Mouse (Mus musculus): ENCODE measurements at regions not wholly inside any gene's neighbourhood (a gene's known extent, or its start where the extent isn't known, plus 50 kb on each side); places are given as distances from the start of the nearest gene placed in this dataset.

- no peaks in the 10 kb centered on the region for H3K9me3 ChIP-seq (ENCODE audit: control insufficient read depth, low read length)
- no peaks in the 10 kb centered on the region for H3K27me3 ChIP-seq (ENCODE audit: control insufficient read depth, insufficient read depth, low read length)
- ATAC-seq (ENCODE audit: low FRiP score): no peak
- no peak overlapping the region for H3K4me2 ChIP-seq (replicated peaks; ENCODE audit: low read depth, low read length)
- H3K4me3 ChIP-seq (ENCODE audit: low read depth, low read length): no peak overlapping the region
- 75% methylated on average over 4 of the region's 4 CpGs for WGBS
- H3K4me1 ChIP-seq (replicated peaks; ENCODE audit: control insufficient read depth, insufficient read depth, low read length): no peaks in the 10 kb centered on the region
- no peaks in the 10 kb centered on the region for H3K36me3 ChIP-seq (ENCODE audit: control insufficient read depth, insufficient read depth, low read length)
- no peak overlapping the region for H3K9ac ChIP-seq (ENCODE audit: low read depth, low read length)
- H3K27ac ChIP-seq (ENCODE audit: low read depth, low read length): no peak overlapping the region
- no peak for DNase-seq (ENCODE audit: low spot score)
These were observed 56.4 kb upstream of the Itga6 start for GRCm38 (mm10) chr2:71689041-71689440.

DNA sequence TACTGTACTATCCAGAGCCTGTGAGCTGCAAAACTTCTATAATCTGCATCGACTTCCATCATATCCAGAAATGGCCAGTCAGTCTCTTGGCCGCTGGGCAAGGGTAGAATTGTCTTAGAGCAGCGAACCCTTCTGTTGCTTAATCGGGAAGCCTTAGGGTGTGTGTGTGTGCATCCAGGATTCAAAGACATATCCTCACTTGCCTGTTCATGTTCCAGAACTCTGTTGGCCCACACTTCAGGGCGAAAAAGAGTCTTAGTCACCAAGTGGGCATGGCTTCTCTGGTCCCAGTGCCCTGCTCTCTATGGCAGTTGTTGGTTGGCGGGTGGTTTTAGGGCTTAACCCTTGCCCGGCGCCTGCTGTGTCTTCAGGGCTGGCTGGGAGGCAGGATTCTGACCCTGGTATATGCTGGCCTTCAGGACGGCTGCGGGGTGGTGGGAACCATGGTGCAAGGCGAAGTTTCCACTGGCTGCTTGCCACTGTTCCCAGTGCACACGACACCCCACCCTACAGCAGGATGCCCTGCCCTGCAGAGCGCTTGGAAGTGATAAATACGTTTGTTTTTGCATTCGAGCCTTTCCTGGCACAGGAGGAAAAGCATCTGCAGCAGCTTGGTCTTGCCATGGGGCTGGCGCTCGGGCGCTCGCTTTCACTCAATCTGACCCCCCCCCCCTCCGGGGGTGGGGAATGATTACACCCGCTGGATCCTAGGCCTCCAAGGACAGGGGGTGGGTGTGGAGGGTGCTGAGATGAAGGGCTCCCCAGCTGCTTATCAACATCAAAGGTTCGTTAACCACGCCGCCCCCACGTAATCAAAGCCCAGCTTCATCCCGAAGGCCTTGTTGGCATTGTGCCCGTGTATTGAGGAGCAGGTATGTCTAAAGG is 54.9 kb upstream of the Itga6 start:
- no peaks in the 10 kb centered on the region for H3K9me3 ChIP-seq (ENCODE audit: control insufficient read depth, low read length)
- H3K27me3 ChIP-seq (ENCODE audit: control insufficient read depth, insufficient read depth, low read length): no peaks in the 10 kb centered on the region
- no peak overlapping the region for H3K4me3 ChIP-seq (ENCODE audit: low read depth, low read length)
- H3K4me2 ChIP-seq (replicated peaks; ENCODE audit: low read depth, low read length): no peak overlapping the region
- no peak overlapping the region for H3K27ac ChIP-seq (ENCODE audit: low read depth, low read length)
- no peak overlapping the region for H3K9ac ChIP-seq (ENCODE audit: low read depth, low read length)
- no peaks in the 10 kb centered on the region for H3K36me3 ChIP-seq (ENCODE audit: control insufficient read depth, insufficient read depth, low read length)
- 72% methylated on average over 27 of the region's 27 CpGs for WGBS
- ATAC-seq (ENCODE audit: low FRiP score): no peak
- no peaks in the 10 kb centered on the region for H3K4me1 ChIP-seq (replicated peaks; ENCODE audit: control insufficient read depth, insufficient read depth, low read length)
- no peak for DNase-seq (ENCODE audit: low spot score)

- WGBS: 76% methylated on average over 6 of the region's 6 CpGs
- no peak for ATAC-seq (ENCODE audit: low FRiP score)
- H3K27ac ChIP-seq (ENCODE audit: low read depth, low read length): no peak overlapping the region
These were observed 50.6 kb upstream of the Itga6 start for GRCm38 (mm10) chr2:71694758-71695310.

More at GRCm38 (mm10) chr2:71694758-71695310, 50.6 kb upstream of the Itga6 start:
- no peak for DNase-seq (ENCODE audit: low spot score)
- Histone ChIP-seq H3K27me3 (ENCODE audit: control insufficient read depth, insufficient read depth, low read length) (no peaks in the 10 kb centered on the region), H3K4me1 (replicated peaks; ENCODE audit: control insufficient read depth, insufficient read depth, low read length) (no peaks in the 10 kb centered on the region), H3K4me3 (ENCODE audit: low read depth, low read length) (no peak overlapping the region), H3K9me3 (ENCODE audit: control insufficient read depth, low read length) (no peaks in the 10 kb centered on the region), H3K9ac (ENCODE audit: low read depth, low read length) (no peak overlapping the region), H3K36me3 (ENCODE audit: control insufficient read depth, insufficient read depth, low read length) (no peaks in the 10 kb centered on the region), H3K4me2 (replicated peaks; ENCODE audit: low read depth, low read length) (no peak overlapping the region)

Measured in hindbrain, embryonic 11.5 days (tissue).